Mouse (Mus musculus) myocyte (in vitro differentiated cells): ENCODE results near the gene Rrp8.

Experiments used
- CEBPB ChIP-seq: IDR thresholded peaks from 2 replicates; pipeline ENCODE4 v1.6.1; 2011; ENCODE audit warnings: mild to moderate bottlenecking, moderate library complexity; ENCODE audit not compliant: poor library complexity, insufficient read depth, severe bottlenecking
- E2F4 ChIP-seq: IDR thresholded peaks from one replicate; pipeline ENCODE4 v1.6.1; 2011; ENCODE audit warnings: mild to moderate bottlenecking, control low read depth, moderate library complexity; ENCODE audit not compliant: insufficient read depth
- MAX ChIP-seq: IDR thresholded peaks from one replicate; pipeline ENCODE4 v1.6.1; 2011; ENCODE audit warnings: low read depth, mild to moderate bottlenecking, control low read depth
- MYOD1 ChIP-seq, 3 experiments: IDR thresholded peaks; one replicate each; pipeline ENCODE4 v1.6.1; 2011; ENCODE audit warnings: control low read depth in 2 of 3, low read depth in 2 of 3, mild to moderate bottlenecking in 2 of 3, moderate library complexity in 1 of 3; ENCODE audit not compliant: insufficient read length in 2 of 3, control insufficient read depth in 1 of 3
- MYOG ChIP-seq, 3 experiments: IDR thresholded peaks; one replicate each; pipeline ENCODE4 v1.6.1; 2011; ENCODE audit warnings: control low read depth in 2 of 3, low read depth in 2 of 3, mild to moderate bottlenecking in 2 of 3; ENCODE audit not compliant: insufficient read length in 2 of 3, control insufficient read depth in 1 of 3, insufficient read depth in 1 of 3
- POLR2A ChIP-seq: IDR thresholded peaks from one replicate; pipeline ENCODE4 v1.6.1; 2011; ENCODE audit warnings: low read depth, mild to moderate bottlenecking, control low read depth, moderate library complexity; ENCODE audit not compliant: insufficient read length
- POLR2AphosphoS2 ChIP-seq: IDR thresholded peaks from one replicate; pipeline ENCODE4 v1.6.1; 2011; ENCODE audit warnings: low read depth, control low read depth; ENCODE audit not compliant: insufficient read length
- REST ChIP-seq: IDR thresholded peaks from one replicate; pipeline ENCODE4 v1.6.1; 2011; ENCODE audit warnings: mild to moderate bottlenecking, control low read depth, moderate library complexity; ENCODE audit not compliant: insufficient read depth, insufficient read length
- SRF ChIP-seq: IDR thresholded peaks from one replicate; pipeline ENCODE4 v1.6.1; 2011; ENCODE audit warnings: low read depth; ENCODE audit not compliant: control insufficient read depth, insufficient read length
- TCF12 ChIP-seq: IDR thresholded peaks from one replicate; pipeline ENCODE4 v1.6.1; 2011; ENCODE audit warnings: mild to moderate bottlenecking, control low read depth; ENCODE audit not compliant: poor library complexity, insufficient read depth, severe bottlenecking
- TCF3 ChIP-seq: IDR thresholded peaks from one replicate; pipeline ENCODE4 v1.6.1; 2011; ENCODE audit warnings: low read depth, control low read depth; ENCODE audit not compliant: insufficient read length
- USF1 ChIP-seq: IDR thresholded peaks from one replicate; pipeline ENCODE4 v1.6.1; 2011; ENCODE audit warnings: low read depth, mild to moderate bottlenecking, control low read depth, moderate library complexity

DNA sequence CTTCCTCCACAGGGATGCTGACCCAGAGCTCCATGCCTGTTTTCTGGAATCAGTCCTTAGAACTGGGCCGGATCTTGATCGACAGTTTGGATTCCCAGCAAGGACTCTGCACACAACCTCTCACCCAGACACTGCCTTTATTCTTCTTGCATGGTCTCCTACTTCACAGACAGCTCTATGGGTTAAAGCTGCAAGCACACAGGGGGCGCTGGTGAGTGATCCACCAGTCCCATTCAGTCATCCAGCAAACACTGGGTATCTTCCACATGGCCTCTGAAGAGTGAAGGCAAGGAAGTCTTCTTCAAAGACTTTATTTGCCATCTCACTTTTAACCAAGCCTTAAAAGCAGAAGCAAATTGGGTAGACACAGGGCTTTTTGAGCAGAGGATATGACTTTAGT is 21.8 kb downstream of the Rrp8 start:
- no peak for TF ChIP-seq TCF12
- TF ChIP-seq REST: no peak
- no peak for TF ChIP-seq MYOD1 (IDR thresholded peaks at IDR 0.05; ENCODE audit: control insufficient read depth in 1 of 3, insufficient read length in 2 of 3, low read depth in 2 of 3)
- no peak for TF ChIP-seq POLR2A
- no peak for TF ChIP-seq USF1
- no peak for TF ChIP-seq CEBPB
- no peak for TF ChIP-seq E2F4
- TF ChIP-seq MAX: no peak
- no peak for TF ChIP-seq MYOG (IDR thresholded peaks at IDR 0.05; ENCODE audit: control insufficient read depth in 1 of 3, insufficient read depth in 1 of 3, insufficient read length in 2 of 3, low read depth in 2 of 3)
- TF ChIP-seq POLR2AphosphoS2: no peak
- no peak for TF ChIP-seq SRF
- TF ChIP-seq TCF3: no peak
